Mouse (Mus musculus): ENCODE results near the gene Klhl25. TPM values are rescaled to one million over a fixed set of nuclear protein-coding genes. Genes with fewer than 3 reads are reported as not detected.
"Not testable (repeated sequence)": the region's sequence is repeated elsewhere in the genome, so short reads cannot be mapped to it uniquely, and the experiment has no call there.

Gene Klhl25
- total RNA-seq, 2 experiments from 2014 or later: 2.6 to 3.2 TPM

DNA sequence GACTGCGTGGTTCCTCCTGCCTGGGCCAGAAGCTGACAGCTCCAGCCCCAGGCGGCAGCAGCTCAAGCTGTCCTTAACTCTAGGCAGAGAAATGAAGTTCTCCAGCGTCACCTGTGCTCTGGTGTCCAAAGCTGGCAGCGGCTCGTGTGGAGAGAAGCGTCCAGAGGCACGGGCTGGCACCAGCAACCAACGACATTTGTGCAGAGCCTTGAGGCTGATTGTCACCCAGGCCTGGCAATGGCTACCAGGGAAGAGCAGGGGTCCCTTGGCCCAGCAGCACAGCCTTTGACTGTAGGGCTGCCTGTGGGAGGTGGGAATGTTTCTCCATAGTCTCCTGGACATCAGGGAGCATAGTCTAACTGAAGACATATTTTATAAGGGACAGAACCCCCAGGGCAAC is 24.6 kb downstream of the Klhl25 start:
- no peak for DNase-seq (ENCODE audit: low spot score)

GRCm38 (mm10) chr7:75873216-75873615 is 25.1 kb downstream of the Klhl25 start:
- DNase-seq (ENCODE audit: low spot score): no peak

DNA sequence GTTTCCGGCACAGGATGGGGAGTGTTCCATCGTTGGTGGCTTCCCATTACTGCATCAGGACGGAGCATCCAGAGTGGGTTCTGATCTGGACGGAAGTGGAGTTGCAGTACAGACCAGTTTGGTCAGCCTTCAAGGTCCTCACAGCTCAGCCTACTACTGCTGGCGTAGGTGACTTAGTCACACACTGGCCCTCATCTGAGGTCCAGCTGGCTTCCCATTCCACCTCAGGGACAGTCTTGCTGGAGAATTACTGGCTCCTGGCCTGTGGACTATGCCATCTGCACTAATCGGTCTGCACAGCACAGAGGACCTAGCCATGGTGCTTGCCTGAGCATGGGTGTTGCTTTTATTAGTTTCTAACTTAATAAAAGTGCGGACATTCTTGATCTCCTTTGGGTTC is 25.6 kb downstream of the Klhl25 start:
- DNase-seq (ENCODE audit: low spot score): no peak

- not testable (repeated sequence) for DNase-seq (ENCODE audit: low spot score)
Measured at GRCm38 (mm10) chr7:75879436-75879835, 31.3 kb downstream of the Klhl25 start.

GRCm38 (mm10) chr7:75880236-75880635 is 32.1 kb downstream of the Klhl25 start:
- no peak for DNase-seq (ENCODE audit: low spot score)

DNA sequence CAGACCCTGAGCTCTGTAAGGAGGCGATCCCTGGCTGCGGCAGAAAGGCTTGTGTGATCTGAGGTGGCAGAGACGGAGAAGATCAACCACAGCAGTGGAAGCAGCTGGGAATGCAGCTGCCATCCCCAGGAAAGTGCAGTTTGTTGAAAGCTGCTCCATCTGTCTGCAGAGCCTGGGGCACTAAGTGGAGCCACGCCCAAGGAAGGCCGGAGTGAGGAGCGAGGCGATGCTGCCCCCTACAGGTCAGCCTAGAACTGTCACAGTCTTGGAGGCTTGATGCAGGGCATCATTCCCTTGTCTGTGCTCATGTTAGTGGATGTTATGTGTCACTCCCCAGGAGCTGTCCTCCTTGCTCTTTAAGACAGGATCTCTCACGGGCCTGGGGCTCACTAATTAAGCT is 32.5 kb downstream of the Klhl25 start:
- peak; percentile 80 for DNase-seq (ENCODE audit: low spot score)

GRCm38 (mm10) chr7:75881376-75881775 is 33.3 kb downstream of the Klhl25 start:
- no peak for DNase-seq (ENCODE audit: low spot score)

GRCm38 (mm10) chr7:75881791-75882190 is 33.7 kb downstream of the Klhl25 start:
- no peak for DNase-seq (ENCODE audit: low spot score)

- no peak for DNase-seq (ENCODE audit: low spot score)
Measured at GRCm38 (mm10) chr7:75891466-75891865, 43.4 kb downstream of the Klhl25 start.

DNA sequence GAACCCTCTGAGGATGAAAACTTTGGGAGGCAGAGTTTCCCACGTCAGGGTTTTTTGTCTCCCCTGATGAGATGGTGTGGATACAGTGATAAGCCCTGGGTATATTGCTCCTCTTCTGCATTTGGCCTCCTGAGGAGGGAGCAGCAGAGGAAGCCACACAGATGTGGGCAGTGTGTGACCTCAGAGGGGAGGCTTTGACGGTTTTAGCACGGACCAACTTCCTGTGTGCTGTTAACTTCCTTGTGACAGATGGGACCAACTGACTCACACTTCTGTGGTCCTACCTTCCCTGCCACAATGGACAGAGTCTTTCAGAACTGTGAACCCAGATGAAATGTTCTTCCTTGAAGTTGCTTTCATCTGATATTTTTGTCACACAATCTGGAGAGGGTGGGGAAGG is 44.6 kb downstream of the Klhl25 start:
- no peak for DNase-seq (ENCODE audit: low spot score)

DNA sequence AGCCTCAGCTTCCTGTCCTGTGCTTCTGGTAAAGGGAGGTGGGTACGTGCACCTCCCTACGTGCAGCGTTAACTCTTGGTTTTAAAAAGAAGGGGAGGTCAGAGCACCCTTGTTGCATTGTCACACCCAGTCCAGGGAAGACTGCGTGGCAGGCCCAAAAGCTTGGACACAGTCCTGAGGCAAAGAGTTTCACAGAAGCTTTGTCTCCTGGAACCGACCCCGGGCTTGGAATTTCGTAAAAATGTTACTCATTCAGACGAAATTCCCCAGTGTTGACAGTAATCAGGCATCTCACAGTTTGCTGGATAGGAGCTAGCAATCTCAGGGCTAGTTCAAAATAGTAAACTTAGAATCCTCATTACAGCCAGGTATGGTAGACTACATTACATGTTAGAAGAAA is 45.6 kb downstream of the Klhl25 start:
- DNase-seq (ENCODE audit: low spot score): peak; percentile 48

GRCm38 (mm10) chr7:75897041-75897440 is 48.9 kb downstream of the Klhl25 start:
- DNase-seq (ENCODE audit: low spot score): no peak

DNA sequence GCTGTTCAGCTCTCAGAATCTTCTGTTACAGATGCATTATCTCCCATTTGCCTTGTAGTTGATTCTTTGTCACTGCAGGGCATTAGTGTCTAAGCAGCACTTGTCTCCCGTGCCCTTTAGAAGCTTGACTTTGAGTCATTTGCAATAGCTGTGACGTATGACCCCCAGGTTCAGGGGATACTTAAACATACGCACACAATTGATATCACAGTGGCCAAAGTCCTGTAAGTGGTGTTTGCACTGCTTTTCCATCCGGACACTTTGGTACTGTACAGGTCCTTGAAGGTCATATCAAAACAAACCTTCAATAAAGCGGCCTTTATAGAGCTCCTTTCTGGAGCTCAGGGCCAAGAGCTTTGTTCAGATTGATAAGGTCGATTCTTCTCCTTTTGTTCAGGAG is 51.0 kb downstream of the Klhl25 start:
- no peak for DNase-seq (ENCODE audit: low spot score)

- DNase-seq (ENCODE audit: low spot score): no peak
Measured at GRCm38 (mm10) chr7:75899517-75899916, 51.4 kb downstream of the Klhl25 start.

GRCm38 (mm10) chr7:75899954-75900353 is 51.8 kb downstream of the Klhl25 start:
- no peak for DNase-seq (ENCODE audit: low spot score)

GRCm38 (mm10) chr7:75905145-75905544 is 57.0 kb downstream of the Klhl25 start:
- no peak for DNase-seq (ENCODE audit: low spot score)

DNA sequence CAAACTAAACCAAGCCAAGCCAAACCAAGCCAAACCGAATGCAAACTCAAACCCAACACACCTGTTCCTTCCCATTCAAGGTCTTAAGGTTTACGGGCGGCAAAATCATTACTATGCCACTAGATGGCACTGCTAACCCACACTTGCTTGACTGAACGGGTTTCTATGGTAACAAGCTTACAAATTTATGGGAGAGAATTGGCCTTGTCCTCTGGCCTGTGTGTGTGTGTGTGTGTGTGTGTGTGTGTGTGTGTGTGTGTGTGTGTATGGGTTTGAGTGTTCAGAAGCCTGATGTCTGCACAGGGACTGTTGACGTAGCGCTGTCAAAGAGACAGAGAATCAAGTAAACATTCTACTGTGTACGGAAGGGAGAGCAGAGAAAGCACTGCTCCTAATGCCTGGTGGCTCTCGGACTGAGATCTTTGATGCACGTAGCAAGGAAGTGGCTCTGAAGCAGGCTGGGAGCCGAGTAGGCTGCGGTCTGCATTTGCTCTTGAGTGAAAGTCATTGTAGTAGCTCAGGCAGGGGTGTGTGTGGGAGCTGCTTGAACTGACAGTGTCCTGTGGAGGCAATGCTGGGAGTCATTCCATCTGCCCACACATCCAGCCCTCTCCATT is 62.0 kb downstream of the Klhl25 start:
- peak; percentile 43 for DNase-seq (ENCODE audit: low spot score)

DNA sequence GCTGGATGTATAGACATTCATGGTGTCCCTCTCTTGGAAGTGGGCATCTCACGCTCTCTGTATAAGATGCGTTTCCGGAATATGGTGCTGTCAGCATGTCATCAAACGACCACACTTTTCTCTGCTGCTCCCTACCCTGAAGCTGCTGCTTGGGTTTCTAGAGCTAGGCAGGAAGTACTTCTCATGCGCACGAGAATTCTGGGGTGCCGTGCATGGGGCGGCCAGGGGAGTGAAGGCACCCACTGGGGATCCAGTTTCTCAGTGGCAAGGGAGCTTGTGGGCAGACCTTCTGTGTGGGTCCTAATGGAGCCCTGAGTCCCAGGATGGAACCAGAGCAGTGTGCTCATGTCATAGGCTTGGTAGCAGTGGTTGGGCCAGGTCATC is 62.5 kb downstream of the Klhl25 start:
- DNase-seq (ENCODE audit: low spot score): no peak

DNA sequence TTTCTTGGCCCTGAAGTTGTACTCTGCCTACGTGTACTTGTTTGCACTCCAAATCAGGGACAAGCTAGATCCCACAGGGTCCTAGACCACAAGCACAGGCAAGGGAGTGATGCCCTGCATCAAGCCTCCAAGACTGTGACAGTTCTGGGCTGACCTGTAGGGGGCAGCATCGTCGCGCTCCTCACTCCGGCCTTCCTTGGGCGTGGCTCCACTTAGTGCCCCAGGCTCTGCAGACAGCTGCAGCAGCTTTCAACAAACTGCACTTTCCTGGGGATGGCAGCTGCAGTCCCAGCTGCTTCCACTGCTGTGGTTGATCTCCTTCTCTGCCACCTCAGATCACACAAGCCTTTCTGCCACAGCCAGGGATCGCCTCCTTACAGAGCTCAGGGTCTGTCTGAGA is 65.8 kb downstream of the Klhl25 start:
- peak; percentile 74 for DNase-seq (ENCODE audit: low spot score)

- DNase-seq (ENCODE audit: low spot score): not testable (repeated sequence)
Measured at GRCm38 (mm10) chr7:75915550-75915949, 67.4 kb downstream of the Klhl25 start.

DNA sequence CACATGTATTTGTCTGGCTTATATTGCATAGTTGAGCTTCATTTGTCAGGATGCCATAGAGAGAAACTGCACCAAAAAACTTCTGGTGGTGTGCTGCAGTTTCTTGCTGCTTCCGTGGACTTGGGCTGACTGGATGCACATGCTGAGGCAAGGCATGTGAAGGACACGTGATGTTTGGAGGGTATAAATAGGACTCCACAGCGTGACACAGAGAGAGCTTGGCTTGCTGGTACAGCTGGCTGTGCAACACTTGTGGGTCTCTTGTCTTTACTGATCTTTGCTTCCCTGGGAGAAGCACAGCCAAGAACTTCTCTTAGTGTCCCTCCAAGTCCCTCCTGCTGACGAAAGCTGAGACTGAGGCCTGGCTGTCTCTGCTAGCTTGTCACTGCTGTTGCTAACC is 69.6 kb downstream of the Klhl25 start:
- peak; percentile 22 for DNase-seq (ENCODE audit: low spot score)

DNA sequence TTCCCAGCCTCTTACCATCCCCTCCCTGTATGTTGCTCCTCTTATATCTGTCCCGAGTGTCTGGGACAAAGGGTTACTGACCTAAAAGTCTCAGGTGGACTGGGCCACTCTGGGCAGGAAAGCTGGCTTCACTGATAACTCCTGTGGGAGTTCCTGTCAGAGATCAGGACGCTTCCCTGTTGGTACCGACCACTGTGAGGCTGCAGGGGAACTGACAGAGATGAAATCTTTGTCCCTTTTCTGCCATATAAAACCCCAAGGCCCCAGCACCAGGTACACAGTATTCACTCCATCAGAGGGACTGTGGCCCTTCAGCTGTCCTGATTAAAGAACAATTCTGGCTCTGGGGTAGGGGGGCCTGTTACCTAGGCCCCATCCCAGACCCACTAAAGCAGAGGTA is 71.6 kb downstream of the Klhl25 start:
- not testable (repeated sequence) for DNase-seq (ENCODE audit: low spot score)
